Mouse (Mus musculus): ENCODE measurements around the gene Bmp7. TPM values are rescaled to one million over a fixed set of nuclear protein-coding genes. Genes with fewer than 3 reads are reported as not detected.

The Bmp7 gene
- total RNA-seq, 2 experiments from 2014 or later, result 1.1 to 1.2 TPM

- DNase-seq, result no peak
- intact Hi-C loops (cut with DNase I), result no loop called here
These were observed 79.5 kb downstream of the Bmp7 start for GRCm38 (mm10) chr2:172860593-172860992.

- intact Hi-C loops (cut with DNase I), result no loop called here
- no peak for DNase-seq
These were observed 80.0 kb downstream of the Bmp7 start for GRCm38 (mm10) chr2:172860104-172860503.

- intact Hi-C loops (cut with DNase I), result no loop called here
- no peak for DNase-seq
These were observed 83.1 kb downstream of the Bmp7 start for GRCm38 (mm10) chr2:172857048-172857447.

- no peak for DNase-seq
- intact Hi-C loops (cut with DNase I), result no loop called here
These were observed 83.6 kb downstream of the Bmp7 start for GRCm38 (mm10) chr2:172856549-172856948.

- intact Hi-C loops (cut with DNase I), result loop anchor here (5.0 kb wide), 1 partner anchor 83 kb away; no protein-coding TSS in a partner anchor
These were observed 86.0 kb downstream of the Bmp7 start for GRCm38 (mm10) chr2:172854136-172854535.

GRCm38 (mm10) chr2:172851773-172852172 is 88.3 kb downstream of the Bmp7 start:
- intact Hi-C loops (cut with DNase I), result loop anchor here (5.0 kb wide), 1 partner anchor 86 kb away; no protein-coding TSS in a partner anchor
- DNase-seq, result no peak

More at GRCm38 (mm10) chr2:172854136-172854535, 86.0 kb downstream of the Bmp7 start:
- DNase-seq, result peak; percentile 22 to 31

- DNase-seq, result no peak
- intact Hi-C loops (cut with DNase I), result no loop called here
These were observed 91.9 kb downstream of the Bmp7 start for GRCm38 (mm10) chr2:172848193-172848592.

- intact Hi-C loops (cut with DNase I), result no loop called here
- DNase-seq, result no peak
These were observed 93.9 kb downstream of the Bmp7 start for GRCm38 (mm10) chr2:172846311-172846575.

GRCm38 (mm10) chr2:172845536-172846310 is 94.4 kb downstream of the Bmp7 start:
- no peak for DNase-seq
- intact Hi-C loops (cut with DNase I), result no loop called here

- DNase-seq, result no peak
- intact Hi-C loops (cut with DNase I), result no loop called here
These were observed 96.2 kb downstream of the Bmp7 start for GRCm38 (mm10) chr2:172843903-172844302.

- no peak for DNase-seq
- intact Hi-C loops (cut with DNase I), result no loop called here
These were observed 97.8 kb downstream of the Bmp7 start for GRCm38 (mm10) chr2:172842306-172842705.

GRCm38 (mm10) chr2:172840905-172841750 is 99.0 kb downstream of the Bmp7 start:
- intact Hi-C loops (cut with DNase I), result no loop called here
- DNase-seq, result no peak

GRCm38 (mm10) chr2:172839317-172839980 is 100.7 kb downstream of the Bmp7 start:
- DNase-seq, result no peak
- intact Hi-C loops (cut with DNase I), result loop anchor here (10.0 kb wide), 1 partner anchor 725 kb away; no protein-coding TSS in a partner anchor

GRCm38 (mm10) chr2:172836516-172836915 is 103.6 kb downstream of the Bmp7 start:
- no peak for DNase-seq
- intact Hi-C loops (cut with DNase I), result loop anchor here (10.0 kb wide), 1 partner anchor 728 kb away; no protein-coding TSS in a partner anchor

- intact Hi-C loops (cut with DNase I), result loop anchor here (10.0 kb wide), 1 partner anchor 732 kb away; no protein-coding TSS in a partner anchor
- peak in 1 of 2 experiments; percentile 44 for DNase-seq
These were observed 106.9 kb downstream of the Bmp7 start for GRCm38 (mm10) chr2:172833196-172833595.

GRCm38 (mm10) chr2:172831762-172832161 is 108.4 kb downstream of the Bmp7 start:
- DNase-seq, result peak; percentile 69 to 74
- intact Hi-C loops (cut with DNase I), result loop anchor here (1.0 to 10.0 kb wide), 5 partner anchors 118 to 733 kb away; no protein-coding TSS in a partner anchor

GRCm38 (mm10) chr2:172831133-172831532 is 109.0 kb downstream of the Bmp7 start:
- intact Hi-C loops (cut with DNase I), result loop anchor here (1.0 to 10.0 kb wide), 5 partner anchors 118 to 734 kb away; no protein-coding TSS in a partner anchor
- DNase-seq, result peak; percentile 84 to 93

- no peak for DNase-seq
- intact Hi-C loops (cut with DNase I), result no loop called here
These were observed 111.9 kb downstream of the Bmp7 start for GRCm38 (mm10) chr2:172828229-172828628.

- intact Hi-C loops (cut with DNase I), result no loop called here
- no peak for DNase-seq
These were observed 112.6 kb downstream of the Bmp7 start for GRCm38 (mm10) chr2:172827564-172827963.

- DNase-seq, result no peak
- intact Hi-C loops (cut with DNase I), result loop anchor here (2.0 kb wide), 1 partner anchor 349 kb away; no protein-coding TSS in a partner anchor
These were observed 114.4 kb downstream of the Bmp7 start for GRCm38 (mm10) chr2:172825785-172826145.

All from heart, postnatal 36 days (tissue).